Mouse (Mus musculus): ENCODE measurements at regions not wholly inside any gene's neighbourhood (a gene's known extent, or its start where the extent isn't known, plus 50 kb on each side); places are given as distances from the start of the nearest gene placed in this dataset.

GRCm38 (mm10) chr2:105612706-105613105 lies 56.0 kb upstream of the Pax6 start:
- Histone ChIP-seq H3K9me3 (ENCODE audit: control insufficient read depth, low read depth, low read length) (no peaks in the 10 kb centered on the region), H3K27me3 (ENCODE audit: control insufficient read depth, insufficient read depth, low read length) (0 out of 2 replicates have a peak, but pooled peaks cover 4% of the 10 kb centered on the region), H3K4me3 (ENCODE audit: low read depth, low read length) (no peak overlapping the region), H3K36me3 (ENCODE audit: control insufficient read depth, insufficient read depth, low read length) (no peaks in the 10 kb centered on the region), H3K4me2 (replicated peaks; ENCODE audit: low read depth, low read length) (0 out of 2 replicates have a peak overlapping the region, but pooled peaks have one; percentile 12), H3K9ac (replicated peaks; ENCODE audit: low read depth, low read length) (no peak overlapping the region), H3K27ac (ENCODE audit: low read length) (no peak overlapping the region), H3K4me1 (ENCODE audit: control insufficient read depth, insufficient read depth, low read length) (peaks cover 8% of the 10 kb centered on the region; the same call in 1 of the 2 replicates)
- ATAC-seq (ENCODE audit: insufficient number of reproducible peaks, insufficient read depth, low FRiP score, low read depth): no peak
- WGBS: 47% methylated on average over 7 of the region's 7 CpGs

DNA sequence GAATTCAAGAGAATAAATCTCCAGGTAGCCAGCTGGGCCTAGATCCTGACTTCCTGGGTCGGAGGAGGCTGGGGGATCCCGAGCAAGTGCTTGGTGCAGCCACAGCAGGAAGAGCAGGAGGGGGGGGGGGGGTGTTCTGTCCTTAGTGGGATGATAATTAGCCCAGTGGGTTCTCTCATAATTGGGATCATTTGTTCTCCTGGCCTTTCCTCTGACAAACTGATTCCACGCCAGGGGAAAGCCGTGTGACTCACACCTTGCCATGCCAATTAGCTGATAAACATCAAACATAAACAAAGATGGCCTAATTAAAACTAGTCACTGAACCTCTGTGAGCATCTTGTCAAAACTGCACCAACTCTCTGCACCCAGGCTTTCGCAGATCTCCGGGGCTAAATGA lies 55.5 kb upstream of the Pax6 start:
- WGBS: 61% methylated on average over 6 of the region's 6 CpGs
- H3K27ac ChIP-seq (ENCODE audit: low read length): no peak overlapping the region
- no peak overlapping the region for H3K4me3 ChIP-seq (ENCODE audit: low read depth, low read length)
- no peak for ATAC-seq (ENCODE audit: insufficient number of reproducible peaks, insufficient read depth, low FRiP score, low read depth)
- no peaks in the 10 kb centered on the region for H3K36me3 ChIP-seq (ENCODE audit: control insufficient read depth, insufficient read depth, low read length)
- H3K27me3 ChIP-seq (ENCODE audit: control insufficient read depth, insufficient read depth, low read length): 0 out of 2 replicates have a peak, but pooled peaks cover 4% of the 10 kb centered on the region
- no peak overlapping the region for H3K4me2 ChIP-seq (replicated peaks; ENCODE audit: low read depth, low read length)
- H3K9ac ChIP-seq (replicated peaks; ENCODE audit: low read depth, low read length): no peak overlapping the region
- H3K4me1 ChIP-seq (ENCODE audit: control insufficient read depth, insufficient read depth, low read length): peaks cover 8% of the 10 kb centered on the region; the same call in 1 of the 2 replicates
- H3K9me3 ChIP-seq (ENCODE audit: control insufficient read depth, low read depth, low read length): no peaks in the 10 kb centered on the region

DNA sequence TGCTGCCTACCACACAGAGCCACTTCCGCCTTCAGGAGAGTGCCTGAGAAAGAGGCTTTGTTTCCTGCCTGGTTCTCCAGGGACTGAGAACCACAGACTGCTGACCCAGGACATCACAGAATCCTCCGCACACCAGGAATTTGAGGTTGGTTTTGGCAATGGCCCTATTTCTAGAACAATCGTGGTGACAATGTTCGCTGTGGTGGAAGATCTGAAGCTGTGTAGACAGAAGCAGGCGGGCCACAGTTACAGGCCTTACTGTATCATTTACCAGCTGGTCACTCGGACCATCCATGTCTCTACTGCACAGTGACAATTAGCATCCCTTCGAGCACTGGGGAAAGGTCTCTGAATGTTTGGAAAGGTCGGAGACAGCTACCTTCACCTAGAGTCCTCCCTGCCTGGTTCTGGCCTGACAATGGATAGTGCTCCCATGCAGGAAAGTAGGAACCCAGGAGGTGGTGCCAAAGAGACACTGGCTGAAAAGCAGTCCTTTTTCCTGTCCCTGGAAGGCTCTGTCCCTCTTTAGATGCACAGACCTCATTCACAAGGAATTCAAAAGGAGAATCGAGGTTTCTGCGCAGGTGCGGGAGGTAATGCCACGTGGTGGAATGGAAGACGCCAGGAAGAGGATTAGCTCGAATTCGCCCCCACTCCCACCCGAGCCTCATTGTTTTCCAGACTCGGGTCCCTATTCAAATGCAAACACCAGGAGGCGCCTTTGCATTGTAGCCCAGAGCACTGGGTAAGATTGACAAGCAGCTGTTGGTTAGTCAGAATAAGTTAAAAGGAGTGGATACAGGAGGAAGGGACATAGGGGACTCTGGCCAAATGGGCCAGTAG lies 52.6 kb upstream of the Pax6 start:
- no peak overlapping the region for H3K4me3 ChIP-seq (ENCODE audit: low read depth, low read length)
- H3K27ac ChIP-seq (ENCODE audit: low read length): no peak overlapping the region
- H3K27me3 ChIP-seq (ENCODE audit: control insufficient read depth, insufficient read depth, low read length): 0 out of 2 replicates have a peak, but pooled peaks cover 4% of the 10 kb centered on the region
- H3K4me2 ChIP-seq (replicated peaks; ENCODE audit: low read depth, low read length): 0 out of 2 replicates have a peak overlapping the region, but pooled peaks have one; percentile 2
- no peak for ATAC-seq (ENCODE audit: insufficient number of reproducible peaks, insufficient read depth, low FRiP score, low read depth)
- H3K36me3 ChIP-seq (ENCODE audit: control insufficient read depth, insufficient read depth, low read length): no peaks in the 10 kb centered on the region
- H3K4me1 ChIP-seq (ENCODE audit: control insufficient read depth, insufficient read depth, low read length): peaks cover 8% of the 10 kb centered on the region; the same call in 1 of the 2 replicates
- 36% methylated on average over 18 of the region's 18 CpGs for WGBS
- no peak overlapping the region for H3K9ac ChIP-seq (replicated peaks; ENCODE audit: low read depth, low read length)
- H3K9me3 ChIP-seq (ENCODE audit: control insufficient read depth, low read depth, low read length): no peaks in the 10 kb centered on the region
